Mouse (Mus musculus): ENCODE data around the gene Zmiz2. TPM values are rescaled to one million over a fixed set of nuclear protein-coding genes. Genes with fewer than 3 reads are reported as not detected.
"Not testable (repeated sequence)": the region's sequence is repeated elsewhere in the genome, so short reads cannot be mapped to it uniquely, and the experiment has no call there.

The Zmiz2 gene
- polyA plus RNA-seq, 1 experiment from 2014 or later: 33.5 TPM

GRCm38 (mm10) chr11:6448155-6448554 lies 59.3 kb downstream of the Zmiz2 start:
- H3K4me2 ChIP-seq (replicated peaks); H3K27ac ChIP-seq; H3K36me3 ChIP-seq (replicated peaks; ENCODE audit: control insufficient read depth, insufficient read depth); H3K9me3 ChIP-seq (ENCODE audit: control insufficient read depth, low read length); H3K4me3 ChIP-seq (replicated peaks; ENCODE audit: low read length); DNase-seq (ENCODE audit: low spot score); ATAC-seq (ENCODE audit: low FRiP score); H3K9ac ChIP-seq; H3K4me1 ChIP-seq (replicated peaks; ENCODE audit: control insufficient read depth, insufficient read depth, low read length); H3K27me3 ChIP-seq (ENCODE audit: control insufficient read depth, insufficient read depth, low read length): not testable (repeated sequence)
- WGBS: 95% methylated on average over 5 of the region's 5 CpGs

Small RNA genes within 50 kb of the gene (microRNA-seq; reads per million reads assigned to microRNA genes)
- gene Mir7651: 1.9 reads per million, percentile 6 among the genes with 10 or more reads in this experiment

Other genes with a start within 250 kb of the Zmiz2 start
- 0.31 and 0.42 TPM in 2 replicates for gene A730071L15Rik, start 189.0 kb upstream of the Zmiz2 start, polyA plus RNA-seq (2014; fragmentation: Nextera tagmentation; extraction: Ambion mirVana)
- 57.0 and 57.7 TPM in 2 replicates for gene Nudcd3, start 188.7 kb upstream of the Zmiz2 start, polyA plus RNA-seq (2014; fragmentation: Nextera tagmentation; extraction: Ambion mirVana)
- gene Npc1l1, start 158.9 kb upstream of the Zmiz2 start, polyA plus RNA-seq (2014; fragmentation: Nextera tagmentation; extraction: Ambion mirVana): 0.04 and 0.14 TPM in 2 replicates
- gene Ddx56, start 121.3 kb upstream of the Zmiz2 start, polyA plus RNA-seq (2014; fragmentation: Nextera tagmentation; extraction: Ambion mirVana): 68.1 and 69.9 TPM in 2 replicates
- 117 and 121 TPM in 2 replicates for gene Tmed4, start 114.2 kb upstream of the Zmiz2 start, polyA plus RNA-seq (2014; fragmentation: Nextera tagmentation; extraction: Ambion mirVana)
- gene Ogdh, start 97.4 kb upstream of the Zmiz2 start, polyA plus RNA-seq (2014; fragmentation: Nextera tagmentation; extraction: Ambion mirVana): 123 and 130 TPM in 2 replicates
- 4,304 and 4,427 TPM in 2 replicates for gene Ppia, start 26.4 kb downstream of the Zmiz2 start, polyA plus RNA-seq (2014; fragmentation: Nextera tagmentation; extraction: Ambion mirVana)
- gene H2afv, start 55.4 kb downstream of the Zmiz2 start, polyA plus RNA-seq (2014; fragmentation: Nextera tagmentation; extraction: Ambion mirVana): 239 and 249 TPM in 2 replicates
- gene Purb, start 86.8 kb downstream of the Zmiz2 start, polyA plus RNA-seq (2014; fragmentation: Nextera tagmentation; extraction: Ambion mirVana): 9.8 and 9.9 TPM in 2 replicates
- gene Myo1g, start 131.9 kb downstream of the Zmiz2 start, polyA plus RNA-seq (2014; fragmentation: Nextera tagmentation; extraction: Ambion mirVana): 0.31 and 0.74 TPM in 2 replicates
- 89.0 and 89.4 TPM in 2 replicates for gene Ccm2, start 157.8 kb downstream of the Zmiz2 start, polyA plus RNA-seq (2014; fragmentation: Nextera tagmentation; extraction: Ambion mirVana)
- 75.2 and 75.9 TPM in 2 replicates for gene Nacad, start 217.0 kb downstream of the Zmiz2 start, polyA plus RNA-seq (2014; fragmentation: Nextera tagmentation; extraction: Ambion mirVana)
- 25.7 and 26.5 TPM in 2 replicates for gene Tbrg4, start 237.0 kb downstream of the Zmiz2 start, polyA plus RNA-seq (2014; fragmentation: Nextera tagmentation; extraction: Ambion mirVana)
- gene Wap, start 249.6 kb downstream of the Zmiz2 start, polyA plus RNA-seq (2014; fragmentation: Nextera tagmentation; extraction: Ambion mirVana): not detected in 2 replicates

Measured in hindbrain, embryonic 14.5 days (tissue).